Mouse (Mus musculus) testis, adult 2 months (tissue): ENCODE measurements around the gene Kcnc3. TPM values are rescaled to one million over a fixed set of nuclear protein-coding genes. Genes with fewer than 3 reads are reported as not detected.

Source experiments
- H3K27ac ChIP-seq: fragments of 200-500 bp; 2 replicates; pipeline ENCODE4 v1.5.1; 2012; ENCODE audit warnings: low read depth, low read length; ENCODE audit not compliant: control insufficient read depth, insufficient read depth
- H3K27me3 ChIP-seq: fragments of 200-500 bp; 2 replicates; pipeline ENCODE4 v1.6.1; 2012; ENCODE audit warnings: mild to moderate bottlenecking, low read length, moderate library complexity; ENCODE audit not compliant: control insufficient read depth, insufficient read depth
- H3K36me3 ChIP-seq: fragments of 200-500 bp; 2 replicates; pipeline ENCODE4 v1.6.1; 2012; ENCODE audit warnings: mild to moderate bottlenecking, low read length; ENCODE audit not compliant: control insufficient read depth, insufficient read depth
- H3K4me1 ChIP-seq: fragments of 200-500 bp; 2 replicates; pipeline ENCODE4 v1.6.1; 2012; ENCODE audit warnings: low read length; ENCODE audit not compliant: control insufficient read depth, insufficient read depth
- H3K4me3 ChIP-seq: fragments of 200-500 bp; 2 replicates; pipeline ENCODE4 v1.5.1; 2012; ENCODE audit warnings: low read depth, mild to moderate bottlenecking, low read length, moderate library complexity, mixed read lengths; ENCODE audit not compliant: control insufficient read depth
- CTCF ChIP-seq: fragments of 200-500 bp; IDR thresholded peaks from 2 replicates; pipeline ENCODE4 v1.5.1; 2012; ENCODE audit warnings: low read depth, mild to moderate bottlenecking, inconsistent platforms, low read length, moderate library complexity; ENCODE audit not compliant: control insufficient read depth, insufficient read depth, insufficient replicate concordance
- POLR2A ChIP-seq: fragments of 200-500 bp; IDR thresholded peaks from 2 replicates; pipeline ENCODE4 v1.6.1; 2012; ENCODE audit warnings: low read depth, mild to moderate bottlenecking, inconsistent platforms, low read length, moderate library complexity; ENCODE audit not compliant: control insufficient read depth
- polyA plus RNA-seq: library from polyadenylated mRNA; depleted of rRNA; stranded (reverse); fragments of >200 nt; gene quantifications from 2 replicates; pipeline ENCODE4 v1.2.3, GENCODE M21; 2012

Kcnc3 gene
- polyA plus RNA-seq, 1 experiment: 0.70 TPM

DNA sequence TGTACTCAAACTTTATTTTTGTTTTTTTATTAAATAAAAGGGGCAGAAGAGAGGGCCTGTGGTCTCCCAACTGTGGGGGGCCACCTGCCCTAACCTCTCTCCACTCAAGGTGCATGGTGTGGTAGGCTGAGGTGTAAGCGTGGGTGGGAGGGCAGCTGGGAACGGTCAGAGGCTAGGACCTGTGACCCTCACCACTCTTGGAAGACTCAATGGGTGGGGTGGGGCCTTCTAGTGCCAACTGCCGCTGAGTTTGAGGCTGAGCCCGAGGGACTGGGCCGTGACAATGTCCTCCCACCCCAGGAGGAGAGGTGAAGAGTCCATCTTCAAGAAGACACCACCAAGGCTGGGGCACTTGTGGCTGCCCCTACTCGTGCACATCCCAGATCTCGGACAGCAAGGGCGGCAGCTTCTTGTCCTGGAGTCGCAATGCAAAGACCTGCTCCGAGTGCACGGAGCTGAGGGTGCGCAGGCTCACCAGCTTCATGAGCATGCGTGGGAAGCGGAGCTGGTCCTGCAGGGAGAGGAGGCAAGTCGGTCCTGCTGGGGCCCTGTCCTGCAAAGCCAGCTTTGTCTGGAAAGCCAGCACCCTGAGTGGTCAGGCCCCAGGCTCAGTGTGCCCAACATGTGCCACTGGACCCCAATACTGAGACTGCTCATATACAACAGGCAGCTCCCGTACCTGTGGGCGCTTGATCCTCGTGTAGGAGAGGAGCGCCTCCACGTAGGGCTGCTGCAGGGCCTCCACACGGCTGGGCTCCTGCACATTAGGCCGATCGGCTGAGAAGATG lies 40.6 kb upstream of the Kcnc3 start:
- Histone ChIP-seq H3K27ac (no peak overlapping the region), H3K27me3 (no peaks in the 10 kb centered on the region), H3K36me3 (no peaks in the 10 kb centered on the region; the same call in 1 of the 2 replicates), H3K4me1 (peaks cover 6% of the 10 kb centered on the region), H3K4me3 (no peak overlapping the region)
- TF ChIP-seq POLR2A (no peak), CTCF (no peak)

DNA sequence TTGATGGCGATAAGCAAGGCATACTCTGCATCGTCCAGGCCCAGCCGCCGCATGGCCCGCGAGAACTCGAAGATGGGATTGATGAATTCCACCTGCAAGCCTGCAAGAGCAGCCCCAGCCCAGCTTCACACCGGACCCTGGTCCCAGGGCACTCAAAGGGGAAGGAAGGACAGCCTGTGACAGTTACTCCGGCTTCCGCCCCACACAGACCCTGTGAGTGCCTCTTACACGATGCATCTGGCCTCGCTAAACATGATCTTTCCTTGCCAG lies 40.1 kb upstream of the Kcnc3 start:
- TF ChIP-seq POLR2A (no peak), CTCF (no peak)
- H3K4me3 ChIP-seq: no peak overlapping the region
- H3K4me1 ChIP-seq: peaks cover 6% of the 10 kb centered on the region
- no peaks in the 10 kb centered on the region; the same call in 1 of the 2 replicates for H3K36me3 ChIP-seq
- no peaks in the 10 kb centered on the region for H3K27me3 ChIP-seq
- H3K27ac ChIP-seq: no peak overlapping the region

DNA sequence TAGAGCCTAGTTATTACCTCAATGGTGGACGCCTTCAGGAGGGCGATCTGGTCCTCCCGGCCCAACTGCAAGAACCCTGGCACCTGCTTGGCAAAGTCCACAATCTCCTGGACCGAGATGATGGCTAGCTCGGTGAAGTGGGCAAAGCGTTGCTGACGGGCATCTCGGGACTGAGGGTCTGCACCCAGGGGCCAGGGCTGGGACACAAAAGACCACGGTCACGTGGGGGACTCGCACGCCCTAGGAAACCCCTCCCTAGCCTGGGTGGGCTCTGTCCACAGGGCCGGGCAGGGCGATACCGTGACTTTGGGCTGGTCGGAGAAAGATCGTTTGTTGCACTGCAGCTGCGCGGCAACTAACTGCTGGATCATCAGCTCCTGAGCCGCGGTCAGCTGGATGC lies 39.2 kb upstream of the Kcnc3 start:
- H3K4me3 ChIP-seq: no peak overlapping the region
- no peaks in the 10 kb centered on the region; the same call in 1 of the 2 replicates for H3K36me3 ChIP-seq
- TF ChIP-seq POLR2A (no peak), CTCF (no peak)
- no peak overlapping the region for H3K27ac ChIP-seq
- H3K27me3 ChIP-seq: no peaks in the 10 kb centered on the region
- peaks cover 6% of the 10 kb centered on the region for H3K4me1 ChIP-seq

DNA sequence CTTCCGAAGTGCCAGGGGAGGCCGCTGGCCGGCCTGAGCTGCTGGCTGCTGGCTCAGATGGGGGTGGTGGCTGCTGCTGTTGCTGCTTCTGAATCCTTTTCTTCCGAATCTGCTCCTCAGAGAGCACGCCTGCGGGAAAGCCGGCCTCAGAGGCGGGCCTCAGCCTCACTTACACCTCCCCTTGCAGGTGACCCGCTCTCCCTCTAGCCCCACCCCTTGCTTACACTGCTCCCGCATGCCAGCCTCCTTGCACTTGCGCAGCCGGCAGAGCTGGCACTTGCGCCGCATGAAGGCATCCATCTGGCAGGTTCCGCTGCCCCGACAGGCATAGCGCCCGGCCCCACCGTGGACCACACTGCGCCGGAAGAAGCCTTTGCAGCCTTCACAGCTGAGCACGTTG lies 38.7 kb upstream of the Kcnc3 start:
- Histone ChIP-seq H3K4me3 (no peak overlapping the region), H3K4me1 (peaks cover 6% of the 10 kb centered on the region)

DNA sequence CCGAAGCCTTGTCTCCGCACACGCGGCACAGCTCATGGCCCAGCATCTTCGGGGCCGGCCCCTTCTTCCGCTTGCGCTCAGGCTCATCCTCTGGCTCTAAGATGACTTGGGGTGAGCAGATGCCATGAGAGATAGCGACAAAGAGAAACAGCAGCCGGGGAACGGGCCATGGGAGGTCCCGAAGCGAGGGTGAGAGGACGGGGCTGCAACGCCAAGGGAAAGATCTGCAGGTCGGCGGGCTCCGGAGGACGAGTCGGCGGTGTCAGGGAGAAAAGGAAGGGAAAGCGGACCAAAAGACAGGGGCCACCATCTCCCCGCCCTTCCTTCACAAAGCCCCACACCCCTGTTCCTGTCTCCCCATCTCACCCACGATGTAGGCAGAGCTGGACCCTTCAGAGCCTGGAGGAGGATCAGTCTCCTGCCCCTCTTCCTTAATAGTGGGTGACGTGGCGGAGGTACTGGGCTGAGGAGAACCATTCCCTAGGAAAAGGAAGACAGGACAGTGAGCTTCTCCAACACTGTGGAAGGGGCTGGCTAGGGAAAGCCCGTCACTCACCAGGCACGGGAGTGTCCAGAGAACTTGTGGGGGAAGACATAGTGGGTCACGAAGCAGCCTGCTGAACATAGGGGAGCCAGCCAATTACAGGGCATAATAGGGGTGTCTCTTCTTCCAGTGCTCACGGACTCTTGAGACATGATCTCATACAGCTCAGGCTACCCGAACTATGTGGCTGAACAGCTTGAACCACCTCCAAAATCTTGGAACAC lies 38.1 kb upstream of the Kcnc3 start:
- H3K27ac ChIP-seq: no peak overlapping the region
- H3K27me3 ChIP-seq: no peaks in the 10 kb centered on the region
- no peak overlapping the region for H3K4me3 ChIP-seq
- TF ChIP-seq CTCF (no peak), POLR2A (no peak)
- peaks cover 6% of the 10 kb centered on the region for H3K4me1 ChIP-seq
- H3K36me3 ChIP-seq: no peaks in the 10 kb centered on the region; the same call in 1 of the 2 replicates

More for the DNA sequence above, 38.7 kb upstream of the Kcnc3 start:
- TF ChIP-seq CTCF: no peak
- TF ChIP-seq POLR2A: no peak
- no peak overlapping the region for H3K27ac ChIP-seq
- no peaks in the 10 kb centered on the region; the same call in 1 of the 2 replicates for H3K36me3 ChIP-seq
- H3K27me3 ChIP-seq: no peaks in the 10 kb centered on the region

DNA sequence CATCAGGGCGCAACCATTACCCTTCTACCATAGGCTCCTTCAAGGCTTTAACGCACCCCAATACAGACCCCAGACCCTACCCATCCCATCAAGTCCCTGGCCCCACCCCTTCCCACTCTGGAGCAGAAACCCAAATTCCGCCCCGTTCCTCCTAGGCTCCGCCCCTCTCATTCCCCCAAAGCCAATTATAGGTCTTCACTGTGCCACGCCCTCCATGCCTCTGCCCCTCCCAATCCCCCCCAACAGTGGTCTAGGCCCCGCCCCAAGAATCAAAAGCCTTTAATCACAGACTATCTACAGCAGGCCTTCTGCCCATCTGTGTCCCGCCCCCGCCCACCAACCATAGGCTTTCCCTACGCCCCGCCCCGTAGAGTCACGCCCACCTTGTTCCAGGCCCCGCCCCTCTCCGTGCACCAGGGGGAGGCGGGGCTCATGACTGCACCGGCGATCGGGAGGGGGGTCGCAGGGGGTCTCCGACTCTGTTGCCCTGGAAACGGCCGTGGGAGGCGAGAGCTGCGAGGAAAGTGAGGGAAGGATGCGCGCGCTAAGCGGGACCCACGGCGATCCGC lies 37.2 kb upstream of the Kcnc3 start:
- H3K4me1 ChIP-seq: peaks cover 3% of the 10 kb centered on the region
- H3K36me3 ChIP-seq: no peaks in the 10 kb centered on the region; the same call in 1 of the 2 replicates
- peak overlapping the region; percentile 96 for H3K27ac ChIP-seq
- H3K4me3 ChIP-seq: peak overlapping the region; percentile 100
- no peaks in the 10 kb centered on the region for H3K27me3 ChIP-seq
- no peak for TF ChIP-seq POLR2A
- no peak for TF ChIP-seq CTCF

DNA sequence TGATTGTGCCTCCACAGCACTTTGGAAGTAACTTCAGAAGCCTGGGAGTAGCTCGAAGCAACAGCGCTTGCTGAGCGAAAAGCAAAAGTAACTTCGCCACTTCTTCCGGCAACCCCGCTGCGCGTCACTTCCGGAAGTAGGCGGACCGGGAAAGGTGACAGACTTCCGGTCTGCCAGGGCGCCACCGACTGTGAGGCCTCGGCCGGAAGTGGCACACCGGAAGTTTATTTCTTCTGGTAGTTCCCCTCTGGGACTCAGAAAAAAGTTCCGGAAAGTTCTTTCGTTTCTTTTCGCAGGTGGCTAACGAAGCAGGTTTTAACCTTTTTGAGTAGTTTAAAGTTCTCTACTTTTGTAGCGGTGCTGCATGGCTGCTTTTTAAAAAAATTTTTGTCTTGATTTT lies 36.6 kb upstream of the Kcnc3 start, which contains the start of gene Nr1h2:
TSS of gene Nr1h2 (minus strand) at position 126 of the 400 bp plus-strand sequence.
- Histone ChIP-seq H3K4me1 (no peaks in the 10 kb centered on the region; the same call in none of the 2 replicates), H3K27me3 (no peaks in the 10 kb centered on the region), H3K27ac (peak within 1 kb of the TSS; percentile 96), H3K4me3 (peak within 1 kb of the TSS; percentile 100), H3K36me3 (no peaks in the 10 kb centered on the region; the same call in 1 of the 2 replicates)
- TF ChIP-seq POLR2A: peak; percentile 52; the same call in 1 of the 2 replicates
- TF ChIP-seq CTCF: no peak
